Comparison of ENCODE assay signal across 8 mouse cellular contexts in genomic region chr7:39517616-39518177, GRCm38 (mm10). TPM values are rescaled to one million over a fixed set of nuclear protein-coding genes. Genes with fewer than 3 reads are reported as not detected.
A peak's percentile ranks its signal among the peaks of the same experiment; 100 is the strongest.
DNase-seq lines count a peak whose midpoint lies in the region; ATAC-seq lines count a peak whose summit lies in the region.

TSS of gene Zfp619 (plus strand) at chr7:39517766.

- peak within 1 kb of the TSS; percentile 98 for H3K27ac ChIP-seq in hindbrain, embryonic 12.5 days

- no peaks in the 10 kb centered on the region for H3K27me3 ChIP-seq in hindbrain, embryonic 12.5 days

- peak within 1 kb of the TSS; percentile 79 for H3K9ac ChIP-seq in hindbrain, embryonic 12.5 days

- peak within 1 kb of the TSS; percentile 65 for H3K4me3 ChIP-seq in hindbrain, embryonic 12.5 days

- peak; percentile 98 for ATAC-seq in hindbrain, embryonic 12.5 days (ENCODE audit: low FRiP score)

- H3K4me2 ChIP-seq in hindbrain, embryonic 12.5 days (replicated peaks): peak within 1 kb of the TSS; percentile 50

- no peaks in the 10 kb centered on the region for H3K9me3 ChIP-seq in hindbrain, embryonic 12.5 days (replicated peaks)

- 0% methylated on average over 43 of the region's 43 CpGs for WGBS in hindbrain, embryonic 12.5 days

- DNase-seq in NIH3T3 (ENCODE audit: low read depth): peak; percentile 98
- peak; percentile 97 for DNase-seq in cerebellum, postnatal 10 days
- DNase-seq in frontal cortex, postnatal 10 days (ENCODE audit: low spot score in 2 of 2): peak; percentile 89 to 93
- peak; percentile 94 to 98 for DNase-seq in layer of hippocampus, postnatal 14 days (ENCODE audit: low spot score in 2 of 2)
- peak; percentile 94 for DNase-seq in lung, postnatal 14 days
- DNase-seq in retina, adult 2 months (ENCODE audit: low read depth, low spot score): peak; percentile 88
- DNase-seq in thymus, postnatal 36 days: peak; percentile 91 to 92

- H3K36me3 ChIP-seq in hindbrain, embryonic 12.5 days: 0 out of 2 replicates have a peak, but pooled peaks cover 2% of the 10 kb centered on the region

- H3K4me1 ChIP-seq in hindbrain, embryonic 12.5 days: peaks cover 3% of the 10 kb centered on the region

RNA-seq across cellular contexts. Expression of gene Zfp619, which starts in this region (rescaled TPM):
- 3.8 and 4.3 TPM in 2 replicates for polyA plus RNA-seq in hindbrain, embryonic 12.5 days (2016; fragmentation: Nextera tagmentation; extraction: Ambion mirVana)
- 1 to 10 TPM; 3.7 to 4.0 TPM for total RNA-seq in layer of hippocampus, postnatal 14 days (2021)

Comparison
In these comparisons a context has a peak if more than half of its experiments do, and no peak if none do; other contexts are left out.
1. Peak in every context shown above with its lines: DNase-seq, ATAC-seq, H3K4me3 ChIP-seq and H3K27ac ChIP-seq.